Mouse (Mus musculus) stomach, embryonic 15.5 days (tissue): Measurements from ENCODE around the gene Slco1a4. TPM values are rescaled to one million over a fixed set of nuclear protein-coding genes. Genes with fewer than 3 reads are reported as not detected.
"Not testable (repeated sequence)": the region's sequence is repeated elsewhere in the genome, so short reads cannot be mapped to it uniquely, and the experiment has no call there.

Source experiments
- ATAC-seq: fragments of 200-750 bp; cut with Nextera tagmentation; 2 replicates; pipeline ENCODE4 v1.8.0; 2017; ENCODE audit warnings: low read depth, moderate number of reproducible peaks, moderate TSS enrichment; ENCODE audit not compliant: insufficient read depth, low FRiP score
- H3K27ac ChIP-seq: fragments of 300-500 bp; sonication (generic); 2 replicates; pipeline ENCODE4 v1.5.1; 2015; ENCODE audit warnings: mild to moderate bottlenecking, inconsistent platforms
- H3K27me3 ChIP-seq: fragments of 300-500 bp; sonication (generic); replicated peaks from 2 replicates; pipeline ENCODE4 v1.6.1; 2015; ENCODE audit warnings: inconsistent platforms
- H3K36me3 ChIP-seq: fragments of 300-500 bp; sonication (generic); 2 replicates; pipeline ENCODE4 v1.6.1; 2015; ENCODE audit warnings: inconsistent platforms
- H3K4me1 ChIP-seq: fragments of 300-500 bp; sonication (generic); 2 replicates; pipeline ENCODE4 v1.6.1; 2015; ENCODE audit warnings: inconsistent platforms
- H3K4me2 ChIP-seq: fragments of 300-500 bp; sonication (generic); 2 replicates; pipeline ENCODE4 v1.6.1; 2015; ENCODE audit warnings: mild to moderate bottlenecking, inconsistent platforms
- H3K4me3 ChIP-seq: fragments of 300-500 bp; sonication (generic); replicated peaks from 2 replicates; pipeline ENCODE4 v1.5.1; 2015; ENCODE audit warnings: inconsistent platforms
- H3K9ac ChIP-seq: fragments of 300-500 bp; sonication (generic); 2 replicates; pipeline ENCODE4 v1.6.1; 2015; ENCODE audit warnings: inconsistent platforms
- H3K9me3 ChIP-seq: fragments of 300-500 bp; sonication (generic); 2 replicates; pipeline ENCODE4 v1.6.1; 2016; ENCODE audit warnings: inconsistent platforms
- WGBS: fragments of 180-500 bp; shearing (Covaris S2); methylation state at CpG from one replicate; pipeline ENCODE4 v1.1.7; 2015; 5-methylcytosine and 5-hydroxymethylcytosine counted together
- polyA plus RNA-seq: library from polyadenylated mRNA; unstranded; fragments of >200 nt; fragmentation: Nextera tagmentation; extraction: Ambion mirVana; gene quantifications from 2 replicates; pipeline ENCODE4 v1.2.1, GENCODE M21; 2015

Slco1a4 gene
- not detected in 2 replicates for polyA plus RNA-seq

DNA sequence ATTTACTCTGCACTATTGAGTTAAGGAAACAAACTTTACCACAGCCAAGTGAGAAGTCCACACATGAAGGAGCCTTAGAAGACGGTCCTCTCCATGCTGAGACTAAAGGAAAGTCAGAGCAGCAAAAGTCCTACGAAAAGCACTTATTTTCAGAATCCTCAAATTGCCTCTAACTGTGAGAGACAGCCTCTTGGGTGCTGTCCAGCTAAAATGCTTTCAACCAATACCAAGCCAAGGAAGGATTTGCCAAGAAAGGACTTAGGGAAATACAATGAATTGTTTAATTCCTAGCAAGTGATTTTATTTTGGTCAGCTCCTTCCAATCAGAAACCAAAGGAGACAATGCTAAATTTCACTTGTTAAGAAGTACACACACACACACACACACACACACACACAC, at the start of gene Slco1a4:
Slco1a4 (minus strand) TSS at position 115 of the 400 bp plus-strand sequence.
- Histone ChIP-seq H3K4me1 (no peaks in the 10 kb centered on the region), H3K4me2 (no peak within 1 kb of the TSS), H3K27me3 (no peaks in the 10 kb centered on the region), H3K9me3 (no peaks in the 10 kb centered on the region), H3K36me3 (no peaks in the 10 kb centered on the region), H3K27ac (no peak within 1 kb of the TSS), H3K9ac (no peak within 1 kb of the TSS), H3K4me3 (no peak within 1 kb of the TSS)
- ATAC-seq: no peak
- WGBS: 46% methylated on average over 2 of the region's 2 CpGs

DNA sequence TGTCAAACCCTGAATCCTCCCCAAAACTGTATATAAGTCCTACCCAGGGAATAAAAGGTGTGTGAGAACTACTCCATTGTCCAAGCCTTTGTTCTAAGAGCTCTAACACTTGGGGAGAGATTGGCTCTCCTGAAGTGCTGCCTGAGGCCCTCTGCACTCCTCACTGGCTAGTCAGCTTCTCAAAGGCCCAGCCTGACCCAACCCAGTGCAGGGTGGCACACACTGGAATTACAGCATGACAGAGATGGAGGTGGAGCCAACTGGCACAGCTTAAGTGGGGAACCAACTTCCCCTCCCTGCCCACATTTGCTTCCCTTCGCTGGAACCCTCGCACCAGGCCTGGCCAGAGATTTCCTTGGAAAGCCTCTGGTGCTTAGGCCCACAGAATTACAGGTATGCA, 42.2 kb upstream of the Slco1a4 start:
- H3K4me2 ChIP-seq: no peak overlapping the region
- ATAC-seq: no peak
- no peaks in the 10 kb centered on the region for H3K36me3 ChIP-seq
- no peaks in the 10 kb centered on the region for H3K4me1 ChIP-seq
- H3K27ac ChIP-seq: no peak overlapping the region
- H3K9me3 ChIP-seq: no peaks in the 10 kb centered on the region
- no peak overlapping the region for H3K4me3 ChIP-seq
- WGBS: 67% methylated on average over 2 of the region's 2 CpGs
- no peaks in the 10 kb centered on the region for H3K27me3 ChIP-seq
- no peak overlapping the region for H3K9ac ChIP-seq

DNA sequence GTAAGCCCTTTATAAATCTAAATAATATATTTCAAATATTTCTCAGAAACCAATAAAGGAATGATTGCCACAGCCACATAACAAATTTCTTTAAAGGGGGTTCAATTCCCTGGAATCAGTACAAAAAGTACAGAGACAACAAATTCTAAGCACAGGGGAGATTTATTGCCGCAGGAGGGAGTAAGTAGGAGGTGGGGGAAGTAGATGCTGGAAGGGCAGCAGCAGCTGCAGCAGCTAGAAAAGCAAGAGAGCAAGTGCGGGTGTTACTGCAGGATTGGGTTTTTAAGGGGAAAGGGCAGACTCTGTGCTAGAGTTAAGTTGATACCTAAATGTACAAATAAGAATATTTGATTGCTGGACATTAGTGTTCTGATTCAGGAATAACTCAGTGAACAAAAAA, 33.7 kb upstream of the Slco1a4 start:
- H3K9ac ChIP-seq: no peak overlapping the region
- no peaks in the 10 kb centered on the region for H3K36me3 ChIP-seq
- H3K4me2 ChIP-seq: no peak overlapping the region
- no peaks in the 10 kb centered on the region for H3K27me3 ChIP-seq
- 34% methylated on average over 2 of the region's 2 CpGs for WGBS
- ATAC-seq: no peak
- H3K9me3 ChIP-seq: no peaks in the 10 kb centered on the region
- no peak overlapping the region for H3K27ac ChIP-seq
- no peak overlapping the region for H3K4me3 ChIP-seq
- no peaks in the 10 kb centered on the region for H3K4me1 ChIP-seq

DNA sequence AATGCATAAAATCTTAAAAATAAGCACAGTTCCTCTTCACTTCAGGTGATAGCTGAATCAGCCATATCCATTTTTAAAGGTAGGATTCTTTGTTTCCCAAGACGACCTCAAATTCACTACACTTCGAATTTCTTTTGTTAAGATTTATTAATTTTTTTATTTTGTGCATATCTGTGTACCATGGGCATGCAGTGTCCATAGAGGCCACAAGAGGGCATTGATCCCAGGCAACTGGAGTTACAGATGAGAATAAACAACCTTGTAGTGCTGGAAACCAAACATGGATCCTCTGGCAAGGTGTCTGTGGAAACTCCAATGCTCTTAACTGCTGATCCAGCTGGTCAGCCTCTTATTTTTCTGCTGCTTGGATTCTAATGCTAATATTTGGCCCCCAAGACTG, 32.2 kb upstream of the Slco1a4 start:
- ATAC-seq: no peak
- 74% methylated on average over 2 of the region's 2 CpGs for WGBS
- H3K27me3 ChIP-seq: no peaks in the 10 kb centered on the region
- no peaks in the 10 kb centered on the region for H3K9me3 ChIP-seq
- H3K4me3 ChIP-seq: no peak overlapping the region
- H3K4me2 ChIP-seq: no peak overlapping the region
- no peaks in the 10 kb centered on the region for H3K36me3 ChIP-seq
- H3K4me1 ChIP-seq: no peaks in the 10 kb centered on the region
- no peak overlapping the region for H3K27ac ChIP-seq
- no peak overlapping the region for H3K9ac ChIP-seq

DNA sequence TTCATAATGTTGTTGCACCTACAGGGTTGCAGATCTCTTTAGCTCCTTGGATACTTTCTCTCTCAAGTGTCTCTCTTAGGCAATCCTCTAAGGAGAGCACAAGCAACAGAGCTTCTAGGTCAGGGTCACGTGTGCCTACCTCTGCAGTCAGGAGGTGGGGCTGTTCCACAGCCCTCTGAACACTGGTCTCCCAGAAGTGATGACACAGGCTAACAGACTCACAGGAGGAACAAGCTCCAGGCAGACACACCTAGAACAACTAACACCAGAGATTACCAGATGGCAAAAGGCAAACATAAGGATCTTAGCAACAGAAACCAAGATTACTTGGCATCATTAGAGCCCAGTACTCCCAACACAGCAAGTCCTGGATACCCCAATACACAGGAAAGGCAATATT, 26.6 kb upstream of the Slco1a4 start:
- WGBS: 68% methylated on average over 1 of the region's 1 CpGs
- Histone ChIP-seq H3K4me1 (no peaks in the 10 kb centered on the region), H3K9me3 (no peaks in the 10 kb centered on the region), H3K4me2 (no peak overlapping the region), H3K27me3 (no peaks in the 10 kb centered on the region), H3K36me3 (no peaks in the 10 kb centered on the region), H3K27ac (no peak overlapping the region), H3K4me3 (no peak overlapping the region), H3K9ac (no peak overlapping the region)
- no peak for ATAC-seq

DNA sequence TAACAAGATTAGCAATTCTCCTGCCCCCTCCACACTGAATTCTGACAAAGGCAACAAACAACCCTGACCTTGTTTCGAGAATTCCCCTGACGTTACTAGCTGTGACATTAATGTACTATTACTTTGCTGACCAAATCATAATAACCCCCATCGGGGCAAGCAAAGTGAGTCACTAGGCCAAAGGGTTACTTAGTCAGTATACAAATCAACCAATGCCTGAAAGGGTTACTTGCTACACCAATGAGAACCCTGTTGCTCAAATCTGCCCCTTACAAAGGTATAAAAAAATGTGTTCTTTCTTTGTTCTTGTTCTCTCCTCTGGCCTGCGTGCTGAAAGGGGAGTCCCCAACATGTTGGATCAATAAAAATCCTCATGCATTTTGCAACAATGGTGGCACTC, 19.7 kb upstream of the Slco1a4 start:
- not testable (repeated sequence) for H3K4me3 ChIP-seq, H3K9me3 ChIP-seq, H3K4me2 ChIP-seq, H3K27ac ChIP-seq, H3K9ac ChIP-seq, H3K4me1 ChIP-seq, H3K36me3 ChIP-seq, ATAC-seq, H3K27me3 ChIP-seq
- WGBS: 64% methylated on average over 4 of the region's 4 CpGs

DNA sequence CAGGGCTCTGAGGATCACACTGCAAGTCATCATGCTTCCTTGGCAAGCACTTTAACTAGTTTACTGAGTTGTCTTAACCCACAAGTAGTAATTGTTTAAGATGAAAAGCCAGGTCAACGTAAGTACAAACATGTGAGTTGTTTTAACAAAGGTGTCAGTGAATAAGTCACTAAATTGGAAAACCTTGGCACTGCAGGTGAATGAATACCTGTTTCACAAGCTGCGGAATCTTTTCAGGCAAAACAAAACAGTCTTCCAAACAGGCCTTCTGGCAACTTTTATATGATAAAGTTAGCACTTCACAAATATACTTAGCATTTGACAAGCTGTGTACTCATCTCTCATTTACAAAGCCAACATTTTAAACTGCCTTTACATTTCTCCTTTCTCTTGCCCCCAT, 15.7 kb upstream of the Slco1a4 start:
- no peaks in the 10 kb centered on the region for H3K9me3 ChIP-seq
- no peaks in the 10 kb centered on the region for H3K4me1 ChIP-seq
- no peaks in the 10 kb centered on the region for H3K36me3 ChIP-seq
- H3K4me3 ChIP-seq: no peak overlapping the region
- no peak overlapping the region for H3K9ac ChIP-seq
- no peak overlapping the region for H3K27ac ChIP-seq
- WGBS: 58% methylated on average over 2 of the region's 2 CpGs
- no peak for ATAC-seq
- H3K4me2 ChIP-seq: no peak overlapping the region
- H3K27me3 ChIP-seq: no peaks in the 10 kb centered on the region

DNA sequence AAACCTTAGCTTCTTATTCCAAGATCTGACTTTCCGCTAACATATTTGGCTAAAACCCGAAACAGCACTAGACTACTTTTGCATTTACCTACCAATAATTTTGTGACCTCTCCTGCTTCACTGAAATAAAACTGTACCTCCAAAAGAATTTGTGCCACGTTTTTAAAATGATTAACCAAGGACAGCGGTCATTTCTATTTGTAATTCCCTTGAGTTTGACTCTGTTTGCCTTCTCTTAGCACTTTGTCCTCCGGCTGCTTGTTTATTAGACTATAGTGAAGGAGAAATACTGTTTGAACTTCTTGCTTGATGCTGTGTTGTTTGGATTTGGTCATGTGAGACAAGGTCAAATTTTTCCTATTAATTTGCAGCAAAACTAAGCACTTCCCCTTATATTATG, 12.7 kb upstream of the Slco1a4 start:
- 73% methylated on average over 5 of the region's 5 CpGs for WGBS
- H3K36me3 ChIP-seq: no peaks in the 10 kb centered on the region
- H3K9ac ChIP-seq: no peak overlapping the region
- H3K4me2 ChIP-seq: no peak overlapping the region
- H3K9me3 ChIP-seq: no peaks in the 10 kb centered on the region
- no peaks in the 10 kb centered on the region for H3K4me1 ChIP-seq
- no peak for ATAC-seq
- H3K4me3 ChIP-seq: no peak overlapping the region
- no peak overlapping the region for H3K27ac ChIP-seq
- H3K27me3 ChIP-seq: no peaks in the 10 kb centered on the region

DNA sequence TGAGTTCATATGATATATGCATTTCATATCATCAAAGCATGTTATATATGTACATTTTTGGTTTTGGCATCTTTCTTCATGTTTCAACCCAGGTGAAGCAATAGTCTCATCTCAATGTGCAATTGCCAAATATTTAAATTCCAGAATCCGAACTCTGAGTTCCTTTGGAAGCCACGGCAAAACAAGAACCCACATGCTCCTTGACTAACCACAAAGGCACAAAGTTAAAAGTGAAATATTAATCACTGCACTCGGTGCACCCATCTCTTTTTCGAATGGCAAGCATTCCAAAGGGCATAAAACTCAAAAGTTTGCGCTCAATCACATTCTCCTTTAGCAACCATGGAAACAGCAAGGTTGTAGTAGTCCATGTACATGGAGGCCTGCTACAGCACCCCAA, 10.0 kb upstream of the Slco1a4 start:
- H3K9ac ChIP-seq: no peak overlapping the region

DNA sequence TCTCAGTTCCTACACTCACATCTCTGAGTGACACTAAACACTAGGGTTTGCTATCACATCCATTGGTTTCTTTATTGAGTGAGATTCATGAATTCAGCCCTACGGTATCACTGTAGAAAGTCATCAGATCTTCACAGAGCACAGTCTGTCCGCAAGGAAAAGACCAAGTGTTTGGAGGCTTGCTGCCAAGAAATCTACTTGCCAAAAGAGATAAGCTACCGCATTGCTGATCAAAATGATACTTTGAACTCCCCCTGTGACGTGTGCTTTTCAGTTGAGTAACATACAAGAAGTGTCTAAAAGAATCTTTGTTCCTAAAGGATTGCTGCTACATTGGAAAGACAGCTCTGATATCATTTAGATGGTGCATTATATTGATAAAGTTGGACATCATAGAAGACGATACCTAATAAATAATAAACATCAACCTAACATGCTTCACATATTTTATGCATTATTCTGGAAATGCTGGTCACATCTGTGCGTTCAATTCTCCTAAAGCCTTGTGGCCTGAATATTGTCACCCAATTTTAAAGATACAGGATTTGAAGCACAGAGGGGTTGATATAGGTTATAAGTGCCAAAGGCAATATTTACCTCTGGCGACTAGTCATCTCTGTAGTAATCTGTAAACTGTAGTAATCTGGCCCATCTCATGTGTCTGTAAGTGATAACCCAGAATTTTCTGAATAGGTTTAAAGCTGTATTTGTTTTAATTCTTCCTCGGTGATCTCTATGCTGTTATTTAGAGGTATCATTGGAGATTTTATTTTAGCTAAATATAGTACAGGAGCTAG, 1.9 kb upstream of the Slco1a4 start:
- no peak overlapping the region for H3K4me2 ChIP-seq
- no peak overlapping the region for H3K9ac ChIP-seq
- no peak for ATAC-seq
- H3K9me3 ChIP-seq: no peaks in the 10 kb centered on the region
- WGBS: 74% methylated on average over 8 of the region's 8 CpGs
- no peaks in the 10 kb centered on the region for H3K27me3 ChIP-seq
- no peak overlapping the region for H3K4me3 ChIP-seq
- no peak overlapping the region for H3K27ac ChIP-seq
- H3K4me1 ChIP-seq: no peaks in the 10 kb centered on the region
- H3K36me3 ChIP-seq: no peaks in the 10 kb centered on the region

More for the DNA sequence above, 10.0 kb upstream of the Slco1a4 start:
- Histone ChIP-seq H3K4me1 (no peaks in the 10 kb centered on the region), H3K4me3 (no peak overlapping the region), H3K27me3 (no peaks in the 10 kb centered on the region), H3K9me3 (no peaks in the 10 kb centered on the region), H3K27ac (no peak overlapping the region), H3K4me2 (no peak overlapping the region), H3K36me3 (no peaks in the 10 kb centered on the region)
- no peak for ATAC-seq
- 77% methylated on average over 5 of the region's 5 CpGs for WGBS

DNA sequence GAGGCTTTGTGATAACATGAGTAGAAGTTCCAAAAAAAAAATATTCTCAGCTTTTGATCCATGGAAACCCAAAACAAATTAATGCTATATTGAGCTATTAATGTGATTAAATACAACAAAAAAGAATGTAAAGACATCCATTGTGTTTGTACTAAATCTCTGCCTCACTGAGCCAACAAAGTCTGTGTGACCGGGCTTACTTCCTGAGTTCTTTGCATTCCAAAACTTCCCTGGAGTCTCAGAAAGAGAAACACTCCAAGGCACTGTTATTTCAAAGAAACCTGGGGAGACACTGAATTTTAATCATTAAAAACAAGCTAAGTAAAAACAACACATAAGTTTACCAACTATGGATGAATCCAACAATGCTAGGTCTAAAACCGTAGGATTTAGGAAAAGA, 2.4 kb downstream of the Slco1a4 start:
- no peaks in the 10 kb centered on the region for H3K9me3 ChIP-seq
- no peak overlapping the region for H3K27ac ChIP-seq
- no peak for ATAC-seq
- H3K4me1 ChIP-seq: no peaks in the 10 kb centered on the region
- no peak overlapping the region for H3K4me3 ChIP-seq
- H3K4me2 ChIP-seq: no peak overlapping the region
- no peaks in the 10 kb centered on the region for H3K27me3 ChIP-seq
- no peaks in the 10 kb centered on the region for H3K36me3 ChIP-seq
- no peak overlapping the region for H3K9ac ChIP-seq
- WGBS: 47% methylated on average over 2 of the region's 2 CpGs

DNA sequence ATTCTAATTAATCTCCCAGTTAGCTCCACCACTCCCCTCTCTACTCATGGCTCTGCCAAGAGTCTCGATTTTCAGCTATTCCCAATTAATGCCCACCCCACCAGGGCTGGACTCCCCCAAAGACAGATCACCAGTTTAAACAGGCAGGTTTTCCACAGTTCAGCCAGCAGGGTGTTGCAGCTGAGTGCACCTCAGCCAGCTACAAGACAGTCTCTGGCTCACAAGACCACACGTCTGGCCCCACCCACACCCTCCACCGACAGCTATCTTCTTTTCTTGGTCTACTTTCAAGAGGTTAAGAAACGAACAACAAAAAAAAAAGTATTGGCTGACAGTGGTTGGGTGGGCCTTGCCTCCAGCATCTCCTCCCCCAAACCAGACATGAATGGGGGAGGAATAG, 6.9 kb downstream of the Slco1a4 start:
- no peaks in the 10 kb centered on the region for H3K4me1 ChIP-seq
- H3K27me3 ChIP-seq: no peaks in the 10 kb centered on the region
- no peak overlapping the region for H3K27ac ChIP-seq
- no peak overlapping the region for H3K9ac ChIP-seq
- H3K36me3 ChIP-seq: no peaks in the 10 kb centered on the region
- no peak overlapping the region for H3K4me3 ChIP-seq
- no peak for ATAC-seq
- WGBS: 27% methylated on average over 4 of the region's 4 CpGs
- H3K4me2 ChIP-seq: no peak overlapping the region
- no peaks in the 10 kb centered on the region for H3K9me3 ChIP-seq

DNA sequence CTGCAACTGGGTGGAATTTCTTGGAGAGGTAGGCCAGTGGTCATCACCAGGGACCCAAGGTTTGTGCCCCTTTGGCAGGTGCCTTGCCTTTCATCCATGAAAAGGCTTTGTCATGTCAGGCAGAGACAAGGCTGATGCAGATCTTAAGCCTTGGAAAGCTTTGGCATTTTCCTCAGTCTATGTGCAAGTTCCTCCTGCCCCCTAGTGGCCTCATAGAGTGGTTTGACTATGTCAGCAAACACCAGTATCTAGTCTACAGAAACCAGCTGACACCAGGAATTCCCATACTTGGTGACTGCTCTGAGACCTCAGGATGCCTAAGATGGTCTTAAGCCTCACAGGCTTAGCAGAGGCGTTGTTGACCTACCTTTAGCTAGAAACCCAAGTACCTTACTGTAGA, 58.2 kb downstream of the Slco1a4 start:
- Histone ChIP-seq H3K27me3 (no peaks in the 10 kb centered on the region), H3K4me3 (no peak overlapping the region), H3K4me1 (no peaks in the 10 kb centered on the region), H3K27ac (no peak overlapping the region), H3K36me3 (no peaks in the 10 kb centered on the region), H3K4me2 (no peak overlapping the region), H3K9me3 (no peaks in the 10 kb centered on the region), H3K9ac (no peak overlapping the region)
- 37% methylated on average over 1 of the region's 1 CpGs for WGBS
- no peak for ATAC-seq
